Mouse (Mus musculus) neural tube, embryonic 10.5 days (tissue): ENCODE measurements around the gene Anp32e.
"Not testable (repeated sequence)": the region's sequence is repeated elsewhere in the genome, so short reads cannot be mapped to it uniquely, and the experiment has no call there.

ENCODE experiments used
- DNase-seq: peaks from one replicate; pipeline ENCODE4 v3.0.0-alpha.2; 2017; ENCODE audit warnings: low spot score; ENCODE audit errors: extremely low spot score

Anp32e gene

GRCm38 (mm10) chr3:95938835-95939234 is 9.8 kb downstream of the Anp32e start:
- DNase-seq, result no peak

- no peak for DNase-seq
Measured at GRCm38 (mm10) chr3:95942749-95943148, 13.7 kb downstream of the Anp32e start.

- DNase-seq, result no peak
Measured at GRCm38 (mm10) chr3:95943226-95943625, 14.2 kb downstream of the Anp32e start.

GRCm38 (mm10) chr3:95944742-95945141 is 15.7 kb downstream of the Anp32e start:
- no peak for DNase-seq

GRCm38 (mm10) chr3:95945731-95946240 is 16.7 kb downstream of the Anp32e start:
- no peak for DNase-seq

- no peak for DNase-seq
Measured at GRCm38 (mm10) chr3:95948325-95948724, 19.3 kb downstream of the Anp32e start.

GRCm38 (mm10) chr3:95950763-95951551 is 21.9 kb downstream of the Anp32e start:
- peak; percentile 96 for DNase-seq

GRCm38 (mm10) chr3:95951566-95951965 is 22.5 kb downstream of the Anp32e start:
- DNase-seq, result not testable (repeated sequence)

GRCm38 (mm10) chr3:95953023-95953422 is 24.0 kb downstream of the Anp32e start:
- DNase-seq, result no peak

- no peak for DNase-seq
Measured at GRCm38 (mm10) chr3:95953522-95953921, 24.5 kb downstream of the Anp32e start.

GRCm38 (mm10) chr3:95954648-95955173 is 25.7 kb downstream of the Anp32e start:
- not testable (repeated sequence) for DNase-seq

GRCm38 (mm10) chr3:95955318-95955717 is 26.3 kb downstream of the Anp32e start:
- no peak for DNase-seq

- DNase-seq, result no peak
Measured at GRCm38 (mm10) chr3:95957359-95958148, 28.5 kb downstream of the Anp32e start.

- DNase-seq, result no peak
Measured at GRCm38 (mm10) chr3:95959082-95959481, 30.0 kb downstream of the Anp32e start.

GRCm38 (mm10) chr3:95959807-95960206 is 30.8 kb downstream of the Anp32e start:
- DNase-seq, result no peak

GRCm38 (mm10) chr3:95962182-95962581 is 33.1 kb downstream of the Anp32e start:
- DNase-seq, result not testable (repeated sequence)

GRCm38 (mm10) chr3:95963230-95963629 is 34.2 kb downstream of the Anp32e start:
- no peak for DNase-seq

- no peak for DNase-seq
Measured at GRCm38 (mm10) chr3:95963681-95964080, 34.6 kb downstream of the Anp32e start.

- DNase-seq, result no peak
Measured at GRCm38 (mm10) chr3:95965518-95966451, 36.7 kb downstream of the Anp32e start.

- DNase-seq, result no peak
Measured at GRCm38 (mm10) chr3:95969277-95969676, 40.2 kb downstream of the Anp32e start.

- not testable (repeated sequence) for DNase-seq
Measured at GRCm38 (mm10) chr3:95970661-95971060, 41.6 kb downstream of the Anp32e start.
